In the genomic region with DNA sequence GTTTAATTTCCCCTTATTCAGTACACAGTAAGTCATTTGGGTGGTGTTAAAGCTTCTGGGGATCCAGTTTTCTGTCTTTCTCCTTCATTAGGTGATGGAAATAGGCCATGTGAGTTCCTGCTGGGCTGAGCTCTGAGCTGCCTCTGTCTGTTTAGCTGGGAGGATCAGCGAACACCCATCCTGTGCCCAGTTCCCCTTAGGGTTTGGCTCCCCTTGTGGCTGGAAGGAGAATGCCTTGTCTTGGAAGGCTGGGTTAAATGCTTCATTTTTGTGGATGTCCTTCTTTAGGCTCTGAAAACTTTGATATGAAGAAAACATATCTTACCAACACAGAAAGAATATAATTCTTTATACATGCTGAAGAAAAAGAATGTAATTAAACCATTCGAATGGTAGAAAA, we compare ENCODE assay signal across 8 mouse cellular contexts. TPM values are rescaled to one million over a fixed set of nuclear protein-coding genes. Genes with fewer than 3 reads are reported as not detected.
A peak's percentile ranks its signal among the peaks of the same experiment; 100 is the strongest.
DNase-seq lines count a peak whose midpoint lies in the region; ATAC-seq and TF ChIP-seq lines count a peak whose summit lies in the region.

No protein-coding gene starts in this region.

- no peak for TF ChIP-seq POLR2A in cerebellum, adult 2 months (IDR thresholded peaks at IDR 0.05; ENCODE audit: borderline replicate concordance, insufficient read depth, low read length)

- peak; percentile 13 for DNase-seq in kidney, adult 8-10 months
- peak; percentile 73 for DNase-seq in ES-CJ7 (ENCODE audit: low read depth, low spot score)
- DNase-seq in cerebellum, adult 2 months: peak; percentile 47 to 64
- DNase-seq in lung, embryonic 14.5 days: peak; percentile 42
- peak; percentile 57 for DNase-seq in thymus, postnatal 25 days
- DNase-seq in neural tube, embryonic 10.5 days (ENCODE audit: extremely low spot score, low spot score): no peak
- DNase-seq in left cerebral cortex, adult 8-10 months (ENCODE audit: low spot score in 2 of 2): no peak

- no peaks in the 10 kb centered on the region for H3K27me3 ChIP-seq in kidney, embryonic 15.5 days
- H3K27me3 ChIP-seq in cerebellum, adult 2 months (ENCODE audit: control insufficient read depth, insufficient read depth, low read length): no peaks in the 10 kb centered on the region
- no peaks in the 10 kb centered on the region for H3K27me3 ChIP-seq in lung, embryonic 14.5 days (ENCODE audit: insufficient read depth, low read length)

- no peak overlapping the region for H3K4me2 ChIP-seq in kidney, embryonic 15.5 days
- H3K4me2 ChIP-seq in lung, embryonic 14.5 days: no peak overlapping the region

- no peak overlapping the region for H3K27ac ChIP-seq in kidney, embryonic 15.5 days
- H3K27ac ChIP-seq in cerebellum, adult 2 months (ENCODE audit: insufficient read depth, low read length): no peak overlapping the region
- no peak overlapping the region for H3K27ac ChIP-seq in lung, embryonic 14.5 days (ENCODE audit: low read depth)

- no peak for ATAC-seq in kidney, embryonic 15.5 days (replicated peaks; ENCODE audit: low FRiP score)
- ATAC-seq in lung, embryonic 14.5 days (ENCODE audit: insufficient read depth): no peak

- no peaks in the 10 kb centered on the region for H3K36me3 ChIP-seq in kidney, embryonic 15.5 days
- no peaks in the 10 kb centered on the region for H3K36me3 ChIP-seq in lung, embryonic 14.5 days (ENCODE audit: insufficient read depth)

- H3K9me3 ChIP-seq in kidney, embryonic 15.5 days (replicated peaks): no peaks in the 10 kb centered on the region
- H3K9me3 ChIP-seq in lung, embryonic 14.5 days (ENCODE audit: low read depth, low read length): no peaks in the 10 kb centered on the region

- H3K4me1 ChIP-seq in kidney, embryonic 15.5 days: no peaks in the 10 kb centered on the region
- peaks cover 11% of the 10 kb centered on the region for H3K4me1 ChIP-seq in cerebellum, adult 2 months (ENCODE audit: control insufficient read depth, insufficient read depth, low read length)
- H3K4me1 ChIP-seq in lung, embryonic 14.5 days (ENCODE audit: insufficient read depth): no peaks in the 10 kb centered on the region

- TF ChIP-seq CTCF in cerebellum, adult 2 months (IDR thresholded peaks at IDR 0.05; ENCODE audit: borderline replicate concordance, insufficient read depth, low read depth, low read length): peak; percentile 81; the same call in 1 of the 2 replicates
- peak; percentile 76 for TF ChIP-seq CTCF in lung, embryonic 14.5 days (IDR thresholded peaks at IDR 0.05; ENCODE audit: low read depth)

- 77% methylated on average over 2 of the region's 2 CpGs for WGBS in kidney, embryonic 15.5 days
- WGBS in cerebellum, adult 2 months: 55% methylated on average over 2 of the region's 2 CpGs
- WGBS in lung, embryonic 14.5 days: 70% methylated on average over 2 of the region's 2 CpGs

- H3K9ac ChIP-seq in kidney, embryonic 15.5 days: no peak overlapping the region
- no peak overlapping the region for H3K9ac ChIP-seq in lung, embryonic 14.5 days

- no peak overlapping the region for H3K4me3 ChIP-seq in kidney, embryonic 15.5 days (replicated peaks)
- no peak overlapping the region for H3K4me3 ChIP-seq in cerebellum, adult 2 months (replicated peaks; ENCODE audit: insufficient read depth, low read depth, low read length)
- H3K4me3 ChIP-seq in lung, embryonic 14.5 days (ENCODE audit: low read depth, low read length): no peak overlapping the region

RNA-seq across cellular contexts. Expression of gene Abi2, which starts 19.5 kb away (rescaled TPM):
- 37.5 and 39.6 TPM in 2 replicates for polyA plus RNA-seq in kidney, embryonic 15.5 days (2015; fragmentation: Nextera tagmentation; extraction: Ambion mirVana)
- 54.8 and 56.5 TPM in 2 replicates for polyA plus RNA-seq in cerebellum, adult 2 months (2012; rRNA removed)
- 29.0 and 32.6 TPM in 2 replicates for polyA plus RNA-seq in lung, embryonic 14.5 days (2014; fragmentation: Nextera tagmentation; extraction: Ambion mirVana)
- 100 to 1,000 TPM; 362 to 403 (median 394) TPM for total RNA-seq in left cerebral cortex, adult 8-10 months (2022)

Comparison
In these comparisons a context has a peak if more than half of its experiments do, and no peak if none do; other contexts are left out.
1. DNase-seq: peak in kidney, adult 8-10 months (2 of 2), ES-CJ7 (single experiment), cerebellum, adult 2 months (2 of 2), lung, embryonic 14.5 days (single experiment) and thymus, postnatal 25 days (single experiment); none in neural tube, embryonic 10.5 days (single experiment) and left cerebral cortex, adult 8-10 months (0 of 2).